Mouse (Mus musculus): ENCODE data around the gene Scfd2.

The Scfd2 gene

DNA sequence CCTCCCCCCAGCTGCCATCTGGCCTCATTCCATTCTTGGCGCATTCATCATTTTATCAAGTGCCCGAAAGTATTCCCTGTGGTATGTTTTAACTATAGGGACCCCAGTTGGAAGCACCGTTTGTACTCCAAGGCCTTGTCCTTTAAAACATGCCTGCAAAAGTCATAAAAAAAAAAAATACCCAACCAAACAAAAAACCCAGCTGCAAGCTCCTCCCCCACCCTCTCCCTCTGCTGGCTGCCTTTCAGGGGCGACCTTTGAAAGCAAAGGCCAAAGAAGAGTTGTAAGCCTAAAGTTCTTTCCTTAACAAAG, 335.3 kb downstream of the Scfd2 start:
- peak; percentile 69 for DNase-seq

DNA sequence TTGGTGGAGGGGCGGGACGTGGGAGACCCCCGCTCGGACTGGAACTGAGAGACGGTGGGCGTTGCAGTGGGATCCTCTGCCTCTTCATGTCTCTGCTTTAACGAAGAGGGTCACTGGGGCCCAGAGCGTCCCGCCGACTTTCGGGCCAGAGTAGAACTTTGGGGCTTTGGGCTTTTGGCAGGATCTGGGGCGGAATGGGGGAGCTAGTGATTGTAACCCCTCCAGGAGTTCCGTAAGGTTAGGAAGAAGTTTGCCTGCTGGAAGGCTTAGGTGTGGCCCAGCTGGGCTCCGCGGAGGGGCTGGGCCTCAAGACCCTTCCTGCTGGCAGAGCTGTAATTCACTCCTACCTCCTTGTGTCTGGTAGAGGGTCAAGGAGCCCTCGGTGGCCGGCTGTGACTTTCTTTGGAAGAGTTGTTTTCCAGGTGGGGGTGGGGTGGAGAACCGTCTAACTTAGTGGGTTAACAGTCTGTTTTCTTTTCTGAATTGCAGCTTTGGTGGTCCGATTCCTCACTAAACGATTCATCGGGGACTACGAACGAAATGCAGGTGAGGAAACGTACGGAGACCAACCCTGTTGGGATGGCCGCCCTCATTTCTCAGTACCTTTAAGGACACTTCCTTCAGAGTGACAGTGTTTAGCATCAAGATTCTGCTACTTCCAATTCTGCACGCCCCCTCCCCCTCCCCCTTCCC, 335.8 kb downstream of the Scfd2 start:
- DNase-seq = peak; percentile 36

DNA sequence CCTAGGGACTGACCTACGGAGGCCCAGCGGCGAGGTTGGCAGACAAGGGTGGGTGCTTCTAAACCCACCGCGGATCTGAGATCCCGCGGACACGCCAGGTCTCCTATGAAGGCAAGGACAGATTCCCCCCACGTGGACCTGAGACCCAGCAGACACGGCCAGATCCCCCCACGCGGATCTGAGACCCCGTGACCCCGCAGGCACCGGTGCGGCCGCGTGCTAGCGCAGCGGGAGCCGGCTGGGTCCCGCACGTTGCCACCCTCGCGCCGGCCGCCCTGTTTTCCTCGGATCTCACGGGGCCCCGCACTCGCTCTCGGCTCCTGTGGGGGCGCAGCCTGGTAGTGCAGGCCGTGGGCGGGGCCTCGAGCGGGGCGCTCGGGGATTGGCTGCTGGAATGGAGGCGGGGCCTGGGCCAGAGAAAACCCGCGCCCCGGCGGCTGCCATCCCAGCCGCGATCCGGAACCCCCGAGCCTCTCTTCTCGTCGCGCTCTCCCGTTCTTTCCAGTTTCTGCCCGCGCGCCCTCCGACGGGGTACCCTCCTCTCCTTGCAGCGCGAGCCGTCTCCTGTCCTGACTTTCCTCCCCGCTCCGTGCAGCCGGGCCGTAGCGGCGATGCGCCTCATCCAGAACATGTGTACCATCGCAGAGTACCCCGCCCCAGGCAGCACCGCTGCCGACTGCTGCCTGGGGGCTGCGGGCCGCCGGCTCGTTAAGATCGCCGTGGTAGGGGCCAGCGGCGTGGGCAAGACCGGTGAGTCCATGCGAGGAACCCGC, 336.5 kb downstream of the Scfd2 start, which contains the start of gene Rasl11b:
Gene Rasl11b, plus strand, starts transcription at position 446 of the 773 bp plus-strand sequence.
- peak; percentile 98 for DNase-seq

DNA sequence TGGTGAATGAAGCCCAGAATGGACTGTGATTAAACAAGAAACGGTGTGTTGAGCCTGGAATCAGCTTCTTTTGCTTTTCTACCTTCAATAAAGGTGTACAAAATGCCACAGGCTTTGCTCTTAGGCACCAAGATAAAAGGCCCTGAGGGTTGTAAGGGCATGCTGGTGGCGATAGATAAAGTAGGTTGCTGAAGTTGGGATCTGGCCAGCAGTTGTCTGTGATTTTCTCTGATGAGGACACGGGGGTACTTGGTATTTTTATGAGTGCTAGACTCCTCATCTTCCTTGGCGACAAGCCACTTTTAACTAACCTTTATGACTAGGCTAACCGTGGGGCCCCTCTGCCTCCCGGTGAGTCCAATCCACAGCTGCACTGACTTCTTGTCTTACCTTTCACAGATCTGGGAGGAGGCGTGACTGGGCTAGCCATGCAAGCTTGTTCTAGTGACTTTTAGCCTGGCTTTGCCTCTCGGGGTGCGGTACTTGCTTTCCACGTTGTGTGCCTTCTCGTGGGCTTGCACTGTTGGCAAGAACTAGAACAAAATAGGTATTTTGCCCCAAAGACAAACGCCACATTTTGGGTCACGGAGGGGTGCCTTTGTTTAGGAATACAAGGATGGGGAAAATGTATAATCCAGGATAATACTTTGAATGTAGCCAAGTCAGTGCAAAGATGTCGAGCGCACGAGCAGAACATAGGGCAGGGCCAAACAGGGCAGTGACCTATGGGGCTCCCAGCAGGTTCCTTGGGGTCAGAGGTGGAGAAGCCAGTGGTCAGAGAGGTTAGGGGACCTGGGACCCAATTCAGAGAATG, 337.3 kb downstream of the Scfd2 start:
- DNase-seq = peak; percentile 27

DNA sequence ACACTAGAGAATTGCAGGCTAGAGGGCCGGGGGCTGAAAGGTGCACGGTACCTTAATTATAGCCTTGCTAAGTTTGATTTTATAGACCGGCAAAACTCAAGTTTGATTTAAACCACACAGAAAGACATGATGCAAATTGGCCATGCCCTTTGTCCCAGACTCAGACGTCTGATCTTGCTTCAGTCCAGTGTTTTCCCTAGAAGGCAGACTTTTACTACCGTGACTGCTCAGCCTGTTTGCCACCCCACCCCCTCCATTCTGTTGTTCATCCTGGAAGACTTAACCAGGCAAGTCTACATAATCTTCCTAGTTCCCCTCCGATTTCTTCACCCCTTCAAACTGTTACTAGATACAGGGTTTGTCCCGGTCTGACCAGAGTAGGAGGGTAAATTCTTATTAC, 337.9 kb downstream of the Scfd2 start:
- no peak for DNase-seq

DNA sequence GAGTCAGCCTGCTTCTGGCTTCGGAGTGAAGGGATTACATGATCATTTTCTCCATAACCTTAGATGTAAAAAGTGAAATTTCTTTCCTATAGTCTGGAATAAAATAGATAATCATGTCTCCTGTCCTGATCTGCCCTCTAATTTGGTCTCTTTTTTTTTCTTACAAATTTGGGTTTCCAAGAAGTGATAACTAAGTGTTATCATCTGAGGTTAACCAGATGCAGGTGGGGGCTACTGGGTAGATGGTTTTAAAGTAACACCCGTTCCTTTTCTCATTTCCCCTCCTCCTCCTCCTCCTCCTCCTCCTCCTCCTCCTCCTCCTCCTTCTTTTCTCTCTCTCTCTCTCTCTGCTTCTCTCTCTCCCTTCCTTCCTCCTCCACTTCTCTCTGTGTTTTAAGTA, 338.6 kb downstream of the Scfd2 start:
- no peak for DNase-seq

DNA sequence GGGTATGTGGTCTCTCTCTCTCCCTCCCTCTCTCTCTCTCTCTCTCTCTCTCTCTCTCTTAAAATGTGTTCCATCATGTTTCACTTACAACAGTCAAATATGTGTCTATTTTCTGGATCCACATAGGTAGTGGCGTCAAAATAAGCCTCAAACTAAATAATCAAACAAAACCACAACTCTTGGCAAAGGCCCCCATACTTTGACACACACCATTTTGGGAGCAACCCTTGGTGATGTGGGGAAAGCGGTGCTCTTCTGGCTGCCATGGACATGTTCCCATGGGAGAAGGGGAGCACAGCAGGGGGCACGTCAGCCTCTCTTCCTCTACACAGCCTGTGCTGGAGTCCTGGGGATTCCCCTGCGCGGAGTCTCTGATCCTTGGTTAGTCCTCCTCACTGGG, 340.6 kb downstream of the Scfd2 start:
- DNase-seq = no peak

DNA sequence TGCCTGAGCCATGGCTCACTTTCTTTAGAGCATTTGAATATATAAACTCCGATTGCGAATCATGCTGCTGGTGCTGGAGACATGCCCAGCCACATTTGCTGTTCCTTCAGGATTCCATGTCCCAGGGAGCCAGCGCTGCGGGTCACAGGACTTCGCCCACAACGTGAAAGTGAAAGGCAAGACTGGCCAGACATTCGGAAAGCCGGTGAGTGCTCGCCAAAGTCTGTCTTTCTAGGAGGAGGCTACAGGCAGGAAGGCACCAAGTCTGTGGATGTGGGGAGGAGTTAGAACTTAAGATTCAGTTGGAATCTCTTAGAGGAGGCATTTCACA, 341.4 kb downstream of the Scfd2 start:
- DNase-seq = no peak

DNA sequence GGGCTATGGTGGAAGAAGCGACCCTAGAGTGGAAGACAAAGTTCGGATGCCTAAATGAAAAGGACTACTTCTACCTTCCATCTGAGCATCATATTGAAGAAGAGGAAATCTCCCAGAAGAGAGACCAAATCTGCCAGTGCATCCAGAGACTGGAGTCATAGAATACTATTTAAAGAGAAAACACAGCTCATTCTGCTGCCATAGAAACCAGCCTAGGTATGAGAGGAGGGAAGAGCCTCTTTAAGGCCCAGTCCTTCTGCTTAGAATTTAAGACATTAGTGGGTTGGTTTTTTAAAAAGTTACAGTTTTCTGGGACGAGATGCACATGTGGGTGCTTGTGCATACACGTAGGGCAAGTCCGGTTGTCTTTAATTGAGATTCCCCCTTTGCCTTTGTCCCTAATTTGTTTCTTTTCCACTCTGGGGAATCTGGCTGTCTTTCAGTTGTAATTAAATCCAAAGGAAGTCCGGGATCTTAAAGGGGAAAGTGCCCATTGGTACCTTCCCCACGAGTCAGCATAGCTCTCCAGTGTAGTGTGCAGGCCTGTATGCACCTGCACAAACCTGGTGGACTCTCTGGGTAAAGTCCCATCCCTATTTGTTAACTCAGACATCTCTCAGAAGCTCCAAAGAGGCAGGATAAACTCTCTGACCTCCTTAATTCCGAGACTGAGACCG, 341.9 kb downstream of the Scfd2 start:
- no peak for DNase-seq

DNA sequence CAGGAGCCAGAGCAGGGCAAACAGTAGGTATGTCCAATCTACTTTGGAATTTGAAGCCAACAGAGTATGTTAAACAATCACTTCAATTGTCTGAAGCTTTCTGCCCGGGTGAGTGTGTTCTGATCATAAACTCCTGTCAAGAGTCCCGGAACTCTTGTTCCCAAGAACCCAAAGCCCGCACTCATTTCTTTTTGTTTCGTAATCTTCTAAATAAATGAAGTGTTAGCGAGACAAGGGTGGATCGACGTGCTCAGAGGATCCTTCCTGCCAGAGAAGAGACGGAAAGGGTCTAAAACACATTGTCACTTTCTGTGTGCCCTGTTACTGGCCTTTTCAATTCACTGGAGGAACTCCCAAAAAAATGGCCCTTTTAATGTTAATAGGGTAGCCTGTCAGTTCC, 342.7 kb downstream of the Scfd2 start:
- no peak for DNase-seq

DNA sequence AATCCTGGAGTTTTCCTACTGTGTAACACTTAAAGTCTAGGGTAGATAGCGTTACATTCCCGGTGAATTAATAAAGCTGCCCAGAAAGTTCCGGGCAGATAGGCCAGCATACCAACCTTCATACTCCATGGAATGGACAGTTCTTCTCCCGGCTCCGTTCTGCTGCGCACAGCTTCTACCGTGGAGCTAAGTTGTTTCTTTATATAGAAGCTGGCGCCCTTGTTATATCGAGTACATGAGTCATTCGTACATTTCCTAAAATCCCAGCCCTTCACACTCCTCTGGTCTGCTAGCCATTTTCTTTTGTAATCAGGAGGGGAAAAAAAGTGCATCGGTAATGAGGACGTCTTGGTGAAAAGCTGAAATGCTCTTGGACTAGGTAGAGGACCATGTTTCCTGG, 343.5 kb downstream of the Scfd2 start:
- DNase-seq = no peak

DNA sequence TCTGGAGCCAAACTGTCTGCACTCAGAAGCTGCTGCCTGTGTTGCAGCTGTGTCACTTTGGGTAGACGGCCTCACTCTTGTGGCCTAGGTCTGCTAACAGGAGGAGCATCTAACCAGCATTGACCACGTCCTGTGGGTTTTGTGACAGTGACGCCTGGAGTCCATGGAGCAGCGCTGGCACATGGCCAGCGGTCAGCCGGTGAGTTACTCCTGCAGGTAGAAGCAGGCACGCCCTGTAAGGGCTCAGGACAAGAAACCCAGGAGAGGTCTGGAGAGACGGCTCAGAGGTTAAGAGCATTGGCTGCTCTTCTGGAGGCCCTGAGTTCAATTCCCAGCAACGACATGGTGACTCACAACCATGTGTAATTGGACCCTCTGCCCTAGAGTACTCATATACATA, 347.0 kb downstream of the Scfd2 start:
- no peak for DNase-seq

DNA sequence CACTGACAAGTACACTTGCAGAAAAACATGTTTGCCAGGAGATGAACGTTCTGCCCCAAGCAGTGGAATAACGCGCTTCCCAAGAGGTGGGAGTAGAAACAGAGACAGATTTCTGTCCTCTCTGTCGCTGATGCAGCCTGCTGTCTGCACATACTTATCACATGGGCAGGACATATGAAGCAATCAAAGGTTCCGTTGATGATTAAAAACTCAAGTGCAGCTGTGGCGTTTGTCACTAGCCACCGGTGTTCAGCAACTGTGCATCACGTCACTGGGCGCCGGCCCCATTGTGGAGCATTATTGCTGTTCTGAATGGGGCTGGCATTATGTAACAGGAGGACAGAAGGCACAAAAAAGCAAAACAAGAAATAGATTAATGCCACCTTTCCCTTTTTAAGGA, 348.4 kb downstream of the Scfd2 start:
- no peak for DNase-seq

DNA sequence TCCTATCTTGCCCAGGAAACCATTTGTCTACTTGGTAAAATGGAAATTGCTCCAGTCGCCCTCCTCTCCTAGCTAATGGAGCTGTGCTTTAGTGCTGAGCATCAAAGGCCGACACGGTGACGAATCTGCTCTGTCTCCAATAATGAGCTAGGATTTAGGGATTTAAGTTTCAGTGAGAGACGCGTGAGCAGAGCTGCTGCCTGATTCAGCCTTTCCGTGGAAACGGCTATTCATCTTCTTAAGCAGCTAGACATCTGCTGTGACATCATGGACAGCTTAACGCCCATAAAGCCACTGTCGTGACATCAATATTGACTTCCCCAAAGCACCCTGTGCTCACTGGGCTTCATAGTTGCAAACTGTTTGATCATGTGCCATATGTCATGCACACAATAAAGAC, 351.3 kb downstream of the Scfd2 start:
- DNase-seq = no peak

DNA sequence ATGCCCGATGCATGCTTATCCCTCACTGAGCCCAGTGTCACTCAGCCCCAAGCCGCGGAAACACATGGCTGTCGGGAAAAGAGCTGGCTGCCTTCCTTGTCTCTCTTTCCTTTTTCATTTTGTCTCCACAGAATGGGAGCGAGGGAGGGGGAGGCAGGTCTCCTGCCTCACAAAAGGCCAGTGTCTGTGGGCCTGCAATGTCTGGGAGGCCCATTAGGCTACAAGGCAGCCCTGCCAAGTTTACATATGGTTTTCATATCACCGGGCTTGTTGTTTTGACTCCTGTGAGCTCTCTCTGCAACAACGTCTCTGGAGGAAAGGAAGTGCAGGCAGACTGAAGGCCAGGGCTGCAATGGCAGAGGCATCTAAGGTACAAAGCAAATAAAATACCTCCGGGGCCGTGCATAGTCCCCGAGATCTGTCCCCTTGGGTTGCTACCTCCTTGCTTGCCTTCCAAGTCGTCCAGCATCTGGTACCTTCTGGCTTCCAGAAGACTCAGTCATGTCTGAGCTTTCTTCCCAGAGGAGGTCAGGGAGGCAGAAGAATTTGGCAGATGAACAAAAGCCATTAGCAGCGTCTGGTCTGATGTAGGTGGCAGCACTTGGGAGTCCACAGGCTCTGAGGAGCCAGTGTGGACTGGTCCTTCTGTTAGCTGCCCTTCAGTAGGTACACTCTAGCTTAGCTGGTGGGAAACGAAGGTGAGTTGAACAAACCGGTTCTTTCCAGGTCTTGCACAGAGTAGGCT, 355.9 kb downstream of the Scfd2 start:
- no peak for DNase-seq

DNA sequence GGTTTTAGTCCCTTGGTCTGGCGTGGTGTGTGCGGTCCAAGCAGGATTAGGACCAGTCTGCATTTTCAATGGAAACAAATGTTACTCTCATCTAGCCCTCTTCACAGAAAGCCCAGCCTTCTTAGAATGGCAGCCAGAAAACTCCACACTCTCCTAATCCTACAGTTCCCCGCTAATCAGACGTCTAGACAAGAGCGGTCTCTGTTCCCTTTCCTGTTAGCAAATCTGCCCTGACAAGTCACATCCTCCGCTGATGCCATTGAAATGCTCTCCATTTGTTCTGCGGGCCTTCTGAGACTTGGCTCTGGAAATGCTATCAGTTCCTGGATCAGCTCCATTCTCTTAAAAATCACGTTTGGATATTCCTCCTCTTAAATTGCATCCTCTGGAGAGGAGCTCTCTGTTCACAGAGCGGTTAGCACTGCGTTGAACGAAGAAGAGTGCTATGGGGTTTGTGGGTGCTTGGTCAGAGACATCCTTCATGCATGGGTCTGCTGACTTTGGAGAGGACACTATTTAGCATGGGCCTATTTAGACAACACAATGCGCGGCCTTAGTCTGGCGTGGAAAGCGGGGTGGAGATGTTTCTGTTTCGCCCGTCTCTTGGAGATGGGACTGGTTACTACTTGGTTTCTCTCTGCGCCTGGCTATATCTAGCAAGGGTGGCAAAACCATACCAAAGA, 358.3 kb downstream of the Scfd2 start:
- DNase-seq = no peak

DNA sequence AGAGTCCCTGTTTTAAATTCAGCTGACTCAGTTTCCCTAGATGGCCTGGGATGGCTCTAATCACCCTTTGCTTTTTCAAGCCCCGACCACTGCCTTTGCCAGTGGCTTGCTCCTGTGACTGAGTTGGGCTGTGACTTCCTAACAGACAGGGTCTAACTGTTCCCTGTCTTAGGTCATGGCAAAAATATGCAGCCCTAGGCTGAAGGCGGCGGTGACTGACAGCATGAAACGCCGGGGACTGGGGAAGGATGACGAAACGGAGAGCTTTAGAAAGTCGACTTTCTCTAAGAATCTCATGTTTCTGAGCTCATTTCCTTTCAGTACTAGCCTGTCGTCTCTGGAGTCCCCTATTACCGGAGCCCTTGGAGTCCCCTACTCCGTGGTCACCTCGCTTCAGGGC, 359.4 kb downstream of the Scfd2 start:
- DNase-seq = no peak

DNA sequence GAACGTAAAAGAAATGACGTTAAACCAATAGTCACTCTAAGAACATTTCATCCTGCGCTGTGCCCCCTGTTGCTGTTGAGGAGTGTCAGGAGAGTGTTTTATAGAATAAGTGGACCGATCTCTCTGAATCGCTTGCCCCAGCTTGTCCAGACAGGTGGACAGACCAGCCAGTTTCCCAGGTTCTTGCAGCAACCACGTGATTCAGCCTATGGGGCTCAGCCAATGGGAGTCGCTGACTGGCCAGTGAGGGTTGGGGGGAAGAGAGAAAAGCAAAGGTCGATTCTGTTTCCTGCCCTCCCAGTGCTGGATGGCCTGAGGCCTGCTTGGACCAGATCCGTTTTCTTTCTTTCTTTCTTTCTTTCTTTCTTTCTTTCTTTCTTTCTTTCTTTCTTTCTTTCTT, 359.8 kb downstream of the Scfd2 start:
- no peak for DNase-seq

DNA sequence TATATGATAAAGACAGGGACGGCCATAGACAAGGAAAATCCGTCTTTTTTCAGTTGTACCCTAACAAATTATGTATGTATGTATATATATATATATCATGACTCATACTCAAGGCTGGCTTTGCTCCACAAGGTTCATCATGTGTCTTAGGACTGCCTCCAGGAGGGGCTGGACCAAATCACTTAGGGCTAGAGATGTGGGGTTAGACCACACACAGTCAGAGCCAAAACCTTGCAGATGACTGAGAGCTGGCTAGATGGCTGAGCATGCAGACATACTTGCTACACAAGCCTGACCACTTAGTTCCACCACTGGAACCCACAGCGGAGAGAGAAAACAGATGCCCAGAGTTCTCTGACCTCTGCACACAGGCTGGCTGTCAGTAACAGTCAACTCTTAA, 363.5 kb downstream of the Scfd2 start:
- no peak for DNase-seq

DNA sequence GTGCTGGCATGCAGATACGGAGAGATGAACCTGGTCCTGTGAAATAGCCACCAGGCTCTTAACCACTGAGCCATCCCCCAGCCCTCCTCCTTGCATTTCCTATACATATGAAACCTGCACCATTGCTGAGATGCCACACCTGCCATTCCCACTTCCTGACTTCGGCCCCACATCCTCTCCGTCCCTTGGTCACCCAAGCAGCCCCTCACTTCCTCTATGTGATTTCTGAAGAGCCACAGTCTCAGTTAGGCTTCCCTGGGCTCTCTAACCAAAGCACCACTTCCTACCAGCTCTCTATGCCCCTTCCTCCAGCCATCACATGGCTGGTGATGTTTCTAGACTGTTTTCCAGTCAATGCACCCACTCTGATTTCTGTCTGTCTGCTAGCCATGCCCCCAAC, 364.9 kb downstream of the Scfd2 start:
- DNase-seq = no peak

DNA sequence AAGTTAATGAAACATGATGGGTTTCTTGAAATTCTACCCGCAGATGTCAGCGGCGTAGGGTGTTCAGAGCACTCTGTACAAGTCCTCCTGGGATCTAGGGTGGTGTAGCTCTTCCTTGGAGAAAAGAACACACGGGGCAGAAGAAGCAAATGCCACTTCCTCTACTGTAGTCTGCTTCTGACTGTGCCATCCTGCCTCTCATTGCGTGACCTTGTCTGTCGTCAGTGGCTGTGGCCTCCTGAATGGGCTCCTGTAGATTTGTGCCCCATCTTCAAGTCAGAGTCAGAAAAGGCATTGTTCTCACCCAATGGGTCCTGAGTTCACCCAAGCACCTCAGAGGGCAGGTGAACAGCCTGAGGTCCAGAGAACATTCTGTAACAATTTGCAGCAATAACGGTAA, 367.0 kb downstream of the Scfd2 start:
- no peak for DNase-seq

DNA sequence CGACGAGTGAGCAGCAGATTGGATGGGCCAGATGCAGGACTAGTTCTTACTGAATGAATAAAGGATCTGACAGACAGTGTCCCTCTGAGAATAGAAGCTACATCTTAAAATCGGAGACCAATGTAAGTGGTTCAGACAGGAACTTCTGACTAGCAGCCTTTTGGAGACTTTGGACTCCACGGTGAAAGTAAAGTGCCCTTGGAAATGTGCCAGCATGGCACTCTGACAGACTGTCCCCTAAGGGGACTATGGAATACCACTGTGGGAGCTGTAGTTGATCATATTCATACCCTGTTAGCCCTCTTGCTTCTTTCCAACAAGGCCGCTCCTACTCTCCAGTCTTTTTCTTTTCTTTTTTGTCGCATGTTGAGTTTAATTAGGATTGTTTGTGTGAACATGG, 368.4 kb downstream of the Scfd2 start:
- DNase-seq = no peak

Data from thymus, postnatal 14 days (tissue).